Mouse (Mus musculus) lung, adult 2 months (tissue): ENCODE results near the gene Sox5.

Source experiments
- CTCF ChIP-seq: fragments of 200-500 bp; IDR thresholded peaks from 2 replicates; pipeline ENCODE4 v1.5.1; 2011; ENCODE audit warnings: mild to moderate bottlenecking, low read length, control low read depth; ENCODE audit not compliant: insufficient read depth
- POLR2A ChIP-seq: fragments of 200-500 bp; IDR thresholded peaks from 2 replicates; pipeline ENCODE4 v1.6.1; 2011; ENCODE audit warnings: low read depth, mild to moderate bottlenecking, control low read depth, low read length, borderline replicate concordance; ENCODE audit errors: extremely low read depth

- TF ChIP-seq POLR2A (no peak), CTCF (no peak)
Measured at GRCm38 (mm10) chr6:143918405-143918947, 863.3 kb downstream of the Sox5 start.
